Mouse (Mus musculus): ENCODE data around the gene Atp2b2.

Atp2b2 gene

GRCm38 (mm10) chr6:113990044-113990443 is 52.4 kb downstream of the Atp2b2 start:
- no peak for DNase-seq (ENCODE audit: low read depth, low spot score)
- no peaks in the 10 kb centered on the region for H3K36me3 ChIP-seq (ENCODE audit: control insufficient read depth, insufficient read depth, low read length, poor library complexity, severe bottlenecking)
- no peaks in the 10 kb centered on the region for H3K27me3 ChIP-seq (ENCODE audit: control insufficient read depth, insufficient read depth, low read length, poor library complexity, severe bottlenecking)

- no peaks in the 10 kb centered on the region for H3K27me3 ChIP-seq (ENCODE audit: control insufficient read depth, insufficient read depth, low read length, poor library complexity, severe bottlenecking)
- no peak for DNase-seq (ENCODE audit: low read depth, low spot score)
- H3K36me3 ChIP-seq (ENCODE audit: control insufficient read depth, insufficient read depth, low read length, poor library complexity, severe bottlenecking), result no peaks in the 10 kb centered on the region
These were observed 53.9 kb downstream of the Atp2b2 start for GRCm38 (mm10) chr6:113988521-113988920.

- H3K27me3 ChIP-seq (ENCODE audit: control insufficient read depth, insufficient read depth, low read length, poor library complexity, severe bottlenecking), result no peaks in the 10 kb centered on the region
- H3K36me3 ChIP-seq (ENCODE audit: control insufficient read depth, insufficient read depth, low read length, poor library complexity, severe bottlenecking), result no peaks in the 10 kb centered on the region
- no peak for DNase-seq (ENCODE audit: low read depth, low spot score)
These were observed 55.7 kb downstream of the Atp2b2 start for GRCm38 (mm10) chr6:113986671-113987070.

GRCm38 (mm10) chr6:113978673-113979072 is 63.7 kb downstream of the Atp2b2 start:
- H3K27me3 ChIP-seq (ENCODE audit: control insufficient read depth, insufficient read depth, low read length, poor library complexity, severe bottlenecking), result no peaks in the 10 kb centered on the region

GRCm38 (mm10) chr6:113978091-113978650 is 64.2 kb downstream of the Atp2b2 start:
- no peaks in the 10 kb centered on the region for H3K36me3 ChIP-seq (ENCODE audit: control insufficient read depth, insufficient read depth, low read length, poor library complexity, severe bottlenecking)
- no peak for DNase-seq (ENCODE audit: low read depth, low spot score)
- no peaks in the 10 kb centered on the region for H3K27me3 ChIP-seq (ENCODE audit: control insufficient read depth, insufficient read depth, low read length, poor library complexity, severe bottlenecking)

More at GRCm38 (mm10) chr6:113978673-113979072, 63.7 kb downstream of the Atp2b2 start:
- no peaks in the 10 kb centered on the region for H3K36me3 ChIP-seq (ENCODE audit: control insufficient read depth, insufficient read depth, low read length, poor library complexity, severe bottlenecking)
- DNase-seq (ENCODE audit: low read depth, low spot score), result no peak

- Histone ChIP-seq H3K27me3 (ENCODE audit: control insufficient read depth, insufficient read depth, low read length, poor library complexity, severe bottlenecking) (no peaks in the 10 kb centered on the region), H3K36me3 (ENCODE audit: control insufficient read depth, insufficient read depth, low read length, poor library complexity, severe bottlenecking) (no peaks in the 10 kb centered on the region)
- no peak for DNase-seq (ENCODE audit: low read depth, low spot score)
These were observed 71.5 kb downstream of the Atp2b2 start for GRCm38 (mm10) chr6:113970900-113971299.

- Histone ChIP-seq H3K27me3 (ENCODE audit: control insufficient read depth, insufficient read depth, low read length, poor library complexity, severe bottlenecking) (no peaks in the 10 kb centered on the region), H3K36me3 (ENCODE audit: control insufficient read depth, insufficient read depth, low read length, poor library complexity, severe bottlenecking) (no peaks in the 10 kb centered on the region)
- no peak for DNase-seq (ENCODE audit: low read depth, low spot score)
These were observed 71.9 kb downstream of the Atp2b2 start for GRCm38 (mm10) chr6:113970464-113970863.

- no peaks in the 10 kb centered on the region for H3K27me3 ChIP-seq (ENCODE audit: control insufficient read depth, insufficient read depth, low read length, poor library complexity, severe bottlenecking)
These were observed 72.7 kb downstream of the Atp2b2 start for GRCm38 (mm10) chr6:113969751-113970150.

GRCm38 (mm10) chr6:113962811-113963210 is 79.6 kb downstream of the Atp2b2 start:
- H3K36me3 ChIP-seq (ENCODE audit: control insufficient read depth, insufficient read depth, low read length, poor library complexity, severe bottlenecking), result no peaks in the 10 kb centered on the region
- no peak for DNase-seq (ENCODE audit: low read depth, low spot score)
- no peaks in the 10 kb centered on the region for H3K27me3 ChIP-seq (ENCODE audit: control insufficient read depth, insufficient read depth, low read length, poor library complexity, severe bottlenecking)

More at GRCm38 (mm10) chr6:113969751-113970150, 72.7 kb downstream of the Atp2b2 start:
- no peaks in the 10 kb centered on the region for H3K36me3 ChIP-seq (ENCODE audit: control insufficient read depth, insufficient read depth, low read length, poor library complexity, severe bottlenecking)
- DNase-seq (ENCODE audit: low read depth, low spot score), result no peak

- Histone ChIP-seq H3K27me3 (ENCODE audit: control insufficient read depth, insufficient read depth, low read length, poor library complexity, severe bottlenecking) (no peaks in the 10 kb centered on the region), H3K36me3 (ENCODE audit: control insufficient read depth, insufficient read depth, low read length, poor library complexity, severe bottlenecking) (no peaks in the 10 kb centered on the region)
- DNase-seq (ENCODE audit: low read depth, low spot score), result no peak
These were observed 80.8 kb downstream of the Atp2b2 start for GRCm38 (mm10) chr6:113961658-113962057.

GRCm38 (mm10) chr6:113959336-113959735 is 83.1 kb downstream of the Atp2b2 start:
- Histone ChIP-seq H3K36me3 (ENCODE audit: control insufficient read depth, insufficient read depth, low read length, poor library complexity, severe bottlenecking) (no peaks in the 10 kb centered on the region), H3K27me3 (ENCODE audit: control insufficient read depth, insufficient read depth, low read length, poor library complexity, severe bottlenecking) (no peaks in the 10 kb centered on the region)
- DNase-seq (ENCODE audit: low read depth, low spot score), result no peak

- Histone ChIP-seq H3K36me3 (ENCODE audit: control insufficient read depth, insufficient read depth, low read length, poor library complexity, severe bottlenecking) (no peaks in the 10 kb centered on the region), H3K27me3 (ENCODE audit: control insufficient read depth, insufficient read depth, low read length, poor library complexity, severe bottlenecking) (no peaks in the 10 kb centered on the region)
- DNase-seq (ENCODE audit: low read depth, low spot score), result no peak
These were observed 83.7 kb downstream of the Atp2b2 start for GRCm38 (mm10) chr6:113958714-113959113.

- no peak for DNase-seq (ENCODE audit: low read depth, low spot score)
- Histone ChIP-seq H3K27me3 (ENCODE audit: control insufficient read depth, insufficient read depth, low read length, poor library complexity, severe bottlenecking) (no peaks in the 10 kb centered on the region), H3K36me3 (ENCODE audit: control insufficient read depth, insufficient read depth, low read length, poor library complexity, severe bottlenecking) (no peaks in the 10 kb centered on the region)
These were observed 84.4 kb downstream of the Atp2b2 start for GRCm38 (mm10) chr6:113958003-113958402.

GRCm38 (mm10) chr6:113957232-113957940 is 85.0 kb downstream of the Atp2b2 start:
- Histone ChIP-seq H3K36me3 (ENCODE audit: control insufficient read depth, insufficient read depth, low read length, poor library complexity, severe bottlenecking) (no peaks in the 10 kb centered on the region), H3K27me3 (ENCODE audit: control insufficient read depth, insufficient read depth, low read length, poor library complexity, severe bottlenecking) (no peaks in the 10 kb centered on the region)
- DNase-seq (ENCODE audit: low read depth, low spot score), result no peak

GRCm38 (mm10) chr6:113947515-113947914 is 94.9 kb downstream of the Atp2b2 start:
- H3K36me3 ChIP-seq (ENCODE audit: control insufficient read depth, insufficient read depth, low read length, poor library complexity, severe bottlenecking), result no peaks in the 10 kb centered on the region
- DNase-seq (ENCODE audit: low read depth, low spot score), result no peak
- no peaks in the 10 kb centered on the region for H3K27me3 ChIP-seq (ENCODE audit: control insufficient read depth, insufficient read depth, low read length, poor library complexity, severe bottlenecking)
